Mouse (Mus musculus) heart, postnatal 10 days (tissue): ENCODE measurements around the gene Ftl1-ps1. TPM values are rescaled to one million over a fixed set of nuclear protein-coding genes. Genes with fewer than 3 reads are reported as not detected.

Experiments used
- DNase-seq, 2 experiments: peaks; one replicate each; pipeline ENCODE4 v3.0.0; 2021
- intact Hi-C: fragments of 180-260 bp; cut with DNase I; formaldehyde crosslinking; loops from one replicate; pipeline ENCODE4 v1.15.1; 2025
- microRNA-seq, 2 experiments: library from miRNA; unstranded; fragments of <30 nt; microRNA quantifications; one replicate each; pipeline ENCODE4 v1.2.0; 2022
- total RNA-seq, 2 experiments: library from RNA; stranded (reverse); gene quantifications; 2 replicates each; pipeline ENCODE4 v1.2.3; 2021

Gene Ftl1-ps1
- 100 to 1,000 TPM; 272 to 274 TPM for total RNA-seq

- intact Hi-C loops, result no loop called here
Observed at GRCm38 (mm10) chr13:74399298-74399839, at the start of gene Ftl1-ps1. Ftl1-ps1 (plus strand) TSS chr13:74399694.

GRCm38 (mm10) chr13:74350435-74350906, 49.0 kb upstream of the Ftl1-ps1 start:
- intact Hi-C loops, result loop anchor here (5.0 kb wide), 1 partner anchor 112 kb away; no protein-coding TSS in a partner anchor
- DNase-seq, result no peak

More at GRCm38 (mm10) chr13:74399298-74399839, at the start of gene Ftl1-ps1:
- no peak for DNase-seq

DNA sequence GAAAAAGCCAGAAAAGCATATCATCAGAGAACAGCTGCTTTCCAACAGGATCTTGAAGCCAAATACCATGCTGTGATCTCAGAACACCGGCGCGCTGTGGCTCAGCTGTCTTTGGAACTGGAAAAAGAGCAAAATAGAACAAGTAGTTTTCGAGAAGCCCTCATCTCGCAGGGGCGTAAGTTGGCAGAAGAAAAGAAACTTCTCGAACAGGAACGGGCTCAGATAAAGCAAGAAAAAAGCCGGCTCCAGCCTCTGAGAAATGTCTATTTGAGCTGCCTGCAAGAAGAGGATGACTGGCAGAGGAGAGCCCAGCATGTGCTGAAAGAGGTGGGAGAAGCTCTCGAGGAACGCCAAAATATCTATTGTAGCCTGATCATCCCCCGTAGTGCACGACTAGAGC, 43.0 kb upstream of the Ftl1-ps1 start:
- intact Hi-C loops, result no loop called here
- DNase-seq, result no peak

- intact Hi-C loops, result no loop called here
- no peak for DNase-seq
Observed at GRCm38 (mm10) chr13:74362218-74362617, 37.3 kb upstream of the Ftl1-ps1 start.

- intact Hi-C loops, result no loop called here
- DNase-seq, result peak in 1 of 2 experiments; percentile 58
Observed at GRCm38 (mm10) chr13:74363176-74363858, 36.2 kb upstream of the Ftl1-ps1 start.

- DNase-seq, result peak; percentile 84 to 87
- intact Hi-C loops, result no loop called here
Observed at GRCm38 (mm10) chr13:74363859-74364235, 35.6 kb upstream of the Ftl1-ps1 start, which contains the start of gene Lrrc14b. Lrrc14b (minus strand) TSS chr13:74364005.

DNA sequence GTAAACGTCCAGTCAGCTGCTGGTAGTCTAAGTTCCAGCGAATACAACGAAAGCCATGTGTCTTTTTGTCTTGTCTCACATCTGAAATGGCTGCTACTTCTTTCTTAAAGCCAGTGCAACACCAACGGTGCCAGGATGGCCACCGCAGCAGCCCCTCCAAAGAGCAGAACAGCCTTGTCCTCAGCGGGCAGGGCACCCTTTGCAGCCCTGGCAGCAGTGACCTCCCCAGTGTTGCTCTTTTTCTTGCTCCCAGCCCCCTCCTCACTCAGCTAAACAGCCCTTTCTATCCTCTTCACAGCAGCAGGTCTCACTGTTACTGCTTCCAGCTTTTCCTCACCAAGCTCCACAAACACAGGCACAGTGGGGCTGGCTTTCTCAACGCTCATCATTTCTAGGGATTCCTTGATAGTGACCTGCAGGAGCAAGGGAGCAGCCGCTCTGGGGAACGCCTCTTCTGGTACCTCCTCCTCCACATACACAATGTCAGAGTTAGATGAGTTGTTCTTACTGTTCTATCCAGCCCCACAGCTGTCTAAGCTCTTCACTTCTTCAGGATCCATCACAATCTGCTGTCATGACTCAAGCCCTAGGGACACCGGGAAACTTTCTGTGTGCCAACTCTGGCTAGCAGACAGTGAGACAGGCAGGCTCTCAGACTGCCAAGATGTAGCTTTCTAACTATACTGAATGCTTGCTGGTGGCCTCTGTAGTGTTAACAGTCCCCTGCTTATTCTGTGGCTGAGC, 17.8 kb upstream of the Ftl1-ps1 start:
- peak; percentile 37 to 47 for DNase-seq
- intact Hi-C loops, result no loop called here

GRCm38 (mm10) chr13:74382289-74382688, 17.2 kb upstream of the Ftl1-ps1 start:
- intact Hi-C loops, result no loop called here
- no peak for DNase-seq

DNA sequence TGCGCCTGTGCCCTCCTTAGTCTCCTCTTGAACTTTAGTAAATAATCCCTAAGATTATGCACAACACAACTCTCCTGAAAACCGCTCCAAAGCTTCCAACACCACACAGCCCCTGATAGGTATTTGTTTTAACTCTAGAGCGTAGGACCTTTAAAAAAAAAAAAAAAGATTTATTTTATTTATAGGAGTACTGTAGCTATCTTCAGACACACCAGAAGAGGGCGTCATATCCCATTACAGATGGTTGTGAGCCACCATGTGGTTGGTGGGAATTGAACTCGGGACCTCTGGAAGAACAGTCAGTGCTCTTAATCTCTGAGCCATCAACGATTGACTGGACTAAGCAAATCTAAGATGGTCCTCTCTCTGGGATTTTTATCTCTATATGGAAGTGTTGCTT, 9.8 kb upstream of the Ftl1-ps1 start:
- intact Hi-C loops, result no loop called here
- DNase-seq, result no peak

GRCm38 (mm10) chr13:74390371-74390990, 9.0 kb upstream of the Ftl1-ps1 start, which contains the start of gene Zfp72:
Zfp72 (minus strand) TSS chr13:74390836.
- DNase-seq, result peak; percentile 75 to 86
- intact Hi-C loops, result no loop called here

GRCm38 (mm10) chr13:74391156-74391555, 8.3 kb upstream of the Ftl1-ps1 start:
- no peak for DNase-seq
- intact Hi-C loops, result no loop called here

DNA sequence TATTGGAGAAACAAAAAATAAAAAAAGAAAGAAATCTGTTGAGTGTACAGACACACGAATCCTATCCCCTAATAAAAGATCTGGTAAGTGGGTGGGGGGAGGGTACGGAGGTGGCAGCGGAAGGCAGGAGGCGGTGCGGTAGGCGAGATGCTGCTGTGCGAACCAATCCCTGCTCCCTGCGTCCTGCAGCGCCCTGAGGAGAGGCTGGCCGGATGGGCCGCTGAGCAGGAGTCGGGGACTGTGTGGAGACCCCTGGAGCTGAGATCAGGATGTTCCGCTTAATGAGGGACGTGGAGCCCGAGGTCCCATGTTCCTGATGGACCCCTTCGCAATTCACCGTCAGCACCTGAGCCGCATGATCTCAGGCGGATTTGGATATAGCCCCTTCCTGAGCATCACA, 40.4 kb downstream of the Ftl1-ps1 start:
- DNase-seq, result no peak
- intact Hi-C loops, result no loop called here

Small RNA genes within 50 kb of the gene (microRNA-seq; reads per million reads assigned to microRNA genes)
- gene Mir692-3, result 0 reads per million in 2 experiments

Other genes with a start within 250 kb of the Ftl1-ps1 start
- gene Exoc3, start 191.0 kb upstream of the Ftl1-ps1 start, total RNA-seq, result 10 to 100 TPM; 54.4 to 57.3 TPM
- gene Ahrr, start 107.4 kb upstream of the Ftl1-ps1 start, total RNA-seq, result 1 to 10 TPM in 1 of 2 experiments, under 1 TPM in 1; 0.98 to 1.6 TPM
- 10 to 100 TPM; 54.5 to 54.8 TPM for gene Pdcd6, start 82.1 kb upstream of the Ftl1-ps1 start, total RNA-seq
- gene Sdha, start 49.4 kb upstream of the Ftl1-ps1 start, total RNA-seq, result 1,000 to 10,000 TPM; 1,198 to 1,226 TPM
- 10 to 100 TPM; 47.4 to 51.8 TPM for gene Ccdc127, start 49.4 kb upstream of the Ftl1-ps1 start, total RNA-seq
- 10 to 100 TPM; 41.9 to 49.7 TPM for gene Lrrc14b, start 35.7 kb upstream of the Ftl1-ps1 start, total RNA-seq
- gene Zfp72, start 8.9 kb upstream of the Ftl1-ps1 start, total RNA-seq, result 1 to 10 TPM; 2.8 to 3.7 TPM
- 1 to 10 TPM; 6.4 to 6.5 TPM for gene Zfp825, start 94.3 kb downstream of the Ftl1-ps1 start, total RNA-seq
- 10 to 100 TPM; 42.9 to 47.0 TPM for gene Erap1, start 239.9 kb downstream of the Ftl1-ps1 start, total RNA-seq